Mouse (Mus musculus) T-helper 2 cell (primary cell): ENCODE measurements around the gene Riox1.
"Not testable (repeated sequence)": the region's sequence is repeated elsewhere in the genome, so short reads cannot be mapped to it uniquely, and the experiment has no call there.

Experiments used
- in situ Hi-C: fragments of 300-600 bp; cut with MboI, MseI; formaldehyde crosslinking; loops from one replicate; pipeline ENCODE4 v1.15.1; 2025; ENCODE audit warnings: high pct_unique_total_duplicates

Riox1 gene

DNA sequence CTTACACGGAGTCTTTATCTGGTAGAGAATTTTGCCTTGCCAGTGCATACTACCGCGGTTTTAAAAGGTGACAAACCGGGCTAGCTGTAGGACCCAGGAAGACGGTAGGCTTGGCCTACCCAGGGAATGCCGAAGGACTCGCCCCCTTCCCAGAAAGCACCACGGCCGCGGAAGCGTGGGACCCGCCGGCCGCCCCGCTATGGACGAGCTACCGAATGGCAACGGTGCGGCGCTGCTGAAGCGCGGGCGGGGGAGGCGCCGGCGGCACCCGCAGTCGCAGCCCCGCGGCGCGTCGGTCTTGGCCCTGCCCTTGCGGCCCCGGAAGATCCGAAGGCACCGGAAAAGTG, at the start of gene Riox1:
Gene Riox1 (plus strand): TSS at position 116 of the 347 bp plus-strand sequence.
- in situ Hi-C loops: no loop called here

GRCm38 (mm10) chr12:83910451-83910850, 40.0 kb upstream of the Riox1 start:
- in situ Hi-C loops: no loop called here

- in situ Hi-C loops: no loop called here
Observed at GRCm38 (mm10) chr12:83914202-83914740, 36.1 kb upstream of the Riox1 start.

DNA sequence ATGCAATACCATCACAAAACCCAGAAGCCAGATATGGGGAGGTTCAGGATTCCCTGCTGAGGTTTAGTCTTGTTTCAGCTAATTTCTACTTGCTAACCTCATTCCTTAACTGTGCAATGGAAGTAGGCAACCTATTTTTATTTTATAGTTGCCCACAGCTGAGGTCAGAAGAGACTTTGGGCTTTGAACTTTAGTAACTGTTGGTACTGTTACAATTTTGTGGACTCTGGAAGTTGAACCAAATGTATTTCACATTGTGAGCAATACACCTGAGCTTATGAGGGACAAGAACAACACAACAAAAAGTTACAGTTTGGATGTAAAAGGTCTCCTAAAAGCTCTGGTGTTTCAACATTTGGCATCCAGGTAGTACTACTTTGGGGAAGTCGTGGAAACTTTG, 35.6 kb upstream of the Riox1 start:
- in situ Hi-C loops: no loop called here

DNA sequence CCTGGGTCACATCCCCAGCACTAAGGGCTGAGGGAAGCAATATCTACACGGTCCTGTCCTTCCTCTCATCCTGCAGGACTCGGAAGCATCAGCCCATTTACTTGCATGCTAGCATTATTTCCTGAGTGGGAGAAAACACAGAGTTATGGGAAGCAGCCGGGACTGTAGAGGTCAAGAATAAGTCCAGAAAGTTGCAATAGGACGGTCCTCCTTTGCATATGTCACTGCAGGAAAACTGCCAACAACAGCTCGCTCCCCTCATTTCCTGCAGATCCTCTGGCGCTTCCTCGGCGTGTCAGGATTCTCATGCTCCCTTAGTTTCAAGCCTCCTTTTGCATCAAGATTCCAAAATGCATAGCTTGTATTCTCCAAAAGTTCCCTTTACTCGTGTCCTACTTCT, 33.5 kb upstream of the Riox1 start:
- in situ Hi-C loops: no loop called here

DNA sequence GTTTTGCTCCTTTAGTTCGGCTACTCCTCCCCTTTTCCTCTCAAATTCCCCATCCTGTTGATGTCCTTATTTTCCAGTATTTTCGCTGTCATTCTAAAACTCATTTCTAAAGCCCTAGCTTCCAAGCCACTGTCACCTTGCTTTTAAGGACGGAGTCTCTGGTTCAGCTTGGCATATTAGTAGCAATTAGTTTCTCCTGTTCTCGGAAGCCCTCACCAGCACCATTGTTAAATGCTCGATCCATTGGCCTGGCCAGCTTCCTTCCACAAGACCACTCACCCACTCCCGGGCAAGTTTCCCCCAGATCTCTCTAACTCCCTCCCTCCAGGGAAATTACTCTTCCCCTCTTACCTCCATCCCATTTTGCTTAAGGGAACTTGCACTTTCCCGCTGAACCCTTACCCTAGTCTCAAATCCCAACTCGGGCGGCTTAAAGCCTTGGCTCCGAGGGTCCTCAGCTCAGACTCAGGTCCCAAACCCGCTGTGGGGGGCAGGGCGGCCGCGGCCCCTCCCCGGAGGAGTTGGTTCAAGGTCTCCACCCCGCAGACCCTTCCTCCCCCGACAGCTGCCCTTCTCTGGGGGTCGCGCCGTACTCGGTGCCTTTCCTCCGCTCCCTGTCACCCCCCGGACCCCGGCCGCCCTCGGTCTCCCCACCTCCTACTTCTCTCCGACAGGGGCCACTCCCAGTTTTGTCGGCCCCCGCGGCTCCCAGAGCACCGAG, 29.5 kb upstream of the Riox1 start:
- in situ Hi-C loops: no loop called here

GRCm38 (mm10) chr12:83921535-83922381, 28.6 kb upstream of the Riox1 start, which contains the start of gene Numb:
Numb (minus strand) TSS chr12:83921934.
- in situ Hi-C loops: no loop called here

DNA sequence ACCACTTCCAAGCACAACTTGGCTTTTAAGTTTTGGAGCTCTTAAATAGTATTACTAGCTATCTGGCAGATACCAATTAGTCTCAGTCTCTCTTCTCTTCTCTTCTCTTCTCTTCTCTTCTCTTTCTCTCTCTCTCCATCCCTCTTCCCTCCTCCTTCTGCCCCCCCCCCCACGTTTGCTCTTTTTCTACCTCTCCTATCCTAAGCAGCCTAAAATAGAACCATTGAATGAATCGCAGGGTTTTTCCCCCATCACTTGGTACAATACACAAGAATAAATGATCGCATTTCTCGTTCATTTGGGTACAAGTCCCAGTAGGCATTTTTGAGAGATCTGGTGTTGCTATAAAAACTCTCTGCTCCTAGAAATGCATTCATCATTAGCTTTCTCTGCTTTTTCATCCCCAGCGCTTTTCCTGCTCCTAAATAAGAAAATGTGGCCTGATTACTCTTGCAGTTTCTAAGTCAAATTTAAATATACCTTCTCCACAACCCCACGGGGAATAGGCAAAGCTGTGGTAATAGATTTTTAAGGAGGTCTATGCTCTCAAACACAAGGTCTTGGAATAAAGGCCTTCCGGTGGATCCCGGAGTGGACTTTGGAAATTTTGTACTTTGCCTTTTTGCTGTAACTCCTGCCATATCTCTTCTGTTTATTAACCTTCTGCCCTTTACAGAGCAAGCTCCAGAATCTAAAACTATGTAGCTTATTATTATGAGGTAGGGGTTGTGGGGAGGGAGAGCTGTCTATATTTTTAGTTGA, 27.5 kb upstream of the Riox1 start:
- in situ Hi-C loops: no loop called here

DNA sequence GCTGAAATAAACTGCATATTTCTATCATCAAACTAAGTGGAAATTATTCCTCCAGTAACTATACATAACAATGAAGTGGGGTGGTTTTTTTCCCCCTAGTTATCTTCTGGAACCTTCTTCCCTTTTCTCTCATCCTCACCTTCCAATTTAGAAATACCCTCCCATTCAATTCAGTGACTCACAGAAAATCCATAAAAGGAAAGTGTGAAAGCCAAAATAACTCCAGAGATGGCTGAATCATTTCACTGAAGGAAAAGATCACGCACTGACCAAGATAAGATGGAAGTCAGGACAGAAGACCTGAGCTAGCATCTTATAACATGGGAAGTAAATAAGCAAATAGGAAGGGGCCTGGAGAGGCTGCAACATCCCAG, 26.9 kb upstream of the Riox1 start:
- in situ Hi-C loops: no loop called here

DNA sequence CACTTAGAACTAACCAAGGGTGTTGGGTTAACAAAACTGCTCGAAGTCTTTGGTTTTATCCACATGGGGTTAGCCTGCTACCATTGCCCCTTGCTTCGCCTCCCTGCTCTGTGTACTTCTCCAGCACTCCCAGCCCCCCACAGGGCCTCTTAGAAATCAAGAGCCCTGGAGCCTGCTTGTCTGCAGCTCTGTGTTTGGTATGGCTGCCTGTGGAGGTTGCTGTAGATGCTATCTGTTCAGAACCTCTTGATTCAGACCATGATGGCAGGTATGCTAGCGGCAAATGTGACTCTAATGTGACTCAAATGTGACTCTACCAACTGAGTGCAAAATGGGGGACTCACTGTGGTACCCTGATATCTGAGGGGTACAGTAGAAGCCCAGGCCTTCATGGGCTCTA, 26.1 kb upstream of the Riox1 start:
- in situ Hi-C loops: no loop called here

DNA sequence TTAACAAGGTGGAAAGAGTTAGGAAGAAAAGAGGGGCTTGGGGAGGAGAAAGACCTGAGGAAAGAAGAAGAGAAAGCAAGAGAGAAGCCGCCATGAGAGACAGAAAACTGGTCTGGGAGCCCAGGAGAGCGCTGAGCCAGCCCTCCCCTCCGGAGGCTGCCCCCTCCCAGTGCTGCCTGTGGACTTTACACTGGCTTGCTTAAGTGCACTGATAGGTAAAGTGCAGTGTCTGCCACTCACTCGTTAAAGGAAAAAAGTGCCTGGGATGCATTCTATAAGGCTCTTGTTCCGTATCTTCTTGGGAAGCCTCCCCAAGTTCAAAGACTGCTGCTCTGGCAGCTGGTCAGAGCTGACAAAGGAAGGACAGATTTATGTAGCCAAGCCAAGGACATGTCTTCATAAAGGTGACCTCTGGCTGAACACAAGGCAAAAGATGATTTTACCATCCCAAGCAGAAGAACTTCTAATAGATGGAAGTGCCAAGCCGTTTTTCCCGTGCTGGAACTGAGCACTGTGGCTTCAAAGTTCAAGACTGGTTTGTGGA, 25.2 kb upstream of the Riox1 start:
- in situ Hi-C loops: no loop called here

- in situ Hi-C loops: no loop called here
Observed at GRCm38 (mm10) chr12:83926061-83926460, 24.3 kb upstream of the Riox1 start.

DNA sequence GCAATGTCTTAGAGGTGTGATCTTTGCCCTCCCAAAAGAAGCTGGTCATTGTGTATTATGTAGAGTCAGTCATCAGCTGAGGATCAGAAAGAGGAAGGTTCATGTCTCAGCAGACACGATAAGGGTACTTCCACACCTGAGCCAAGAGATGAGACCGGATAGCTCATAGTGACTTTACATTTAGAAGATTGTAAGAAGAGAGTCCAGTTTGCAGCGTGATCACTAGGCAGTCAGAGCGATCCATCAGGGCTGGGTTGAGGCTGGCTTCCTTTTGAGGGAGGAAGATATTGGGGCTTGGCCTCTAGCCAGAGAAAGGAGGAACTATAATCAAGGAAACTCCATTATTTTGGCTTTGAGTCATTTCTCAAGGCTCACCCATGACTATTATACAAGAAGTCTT, 22.7 kb upstream of the Riox1 start:
- in situ Hi-C loops: no loop called here

GRCm38 (mm10) chr12:83929186-83929804, 21.1 kb upstream of the Riox1 start:
- in situ Hi-C loops: no loop called here

DNA sequence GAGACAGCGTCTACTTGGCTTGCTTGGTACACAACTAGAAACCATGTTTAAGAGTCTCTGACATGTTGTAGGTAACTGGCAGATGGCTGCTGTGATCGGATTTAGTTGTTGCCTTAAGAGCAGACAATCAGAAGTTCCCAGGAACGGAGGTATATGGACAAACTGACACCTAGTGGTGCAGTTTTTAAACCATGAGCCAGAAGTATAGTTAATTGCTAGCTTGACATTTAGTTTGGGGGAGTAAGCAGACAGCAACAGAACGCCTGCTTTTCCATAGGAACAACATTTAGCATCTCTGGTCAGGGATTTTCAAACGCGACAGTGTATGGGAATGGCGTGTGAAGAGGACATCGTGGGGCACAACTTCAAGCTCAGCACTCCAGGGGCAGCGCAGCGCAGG, 12.8 kb upstream of the Riox1 start:
- in situ Hi-C loops: no loop called here

DNA sequence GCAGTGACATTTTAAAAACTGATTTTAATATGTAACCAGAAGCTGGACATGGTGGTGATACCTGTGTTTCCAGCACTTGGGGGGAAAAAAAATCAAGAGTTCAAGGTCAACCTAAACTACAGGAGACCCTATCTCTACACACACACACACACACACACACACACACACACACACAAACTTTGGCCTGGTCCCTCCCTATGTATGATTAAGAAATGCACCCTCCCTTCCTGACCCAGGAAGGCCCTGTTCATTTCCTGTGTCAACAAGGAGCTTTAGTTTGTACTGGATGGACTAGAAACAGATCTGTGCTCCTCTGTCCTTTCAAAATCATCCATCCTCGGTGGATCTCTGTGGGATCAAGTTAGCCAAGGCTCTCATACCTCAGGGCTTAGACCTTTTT, 11.8 kb upstream of the Riox1 start:
- in situ Hi-C loops: not testable (repeated sequence)

DNA sequence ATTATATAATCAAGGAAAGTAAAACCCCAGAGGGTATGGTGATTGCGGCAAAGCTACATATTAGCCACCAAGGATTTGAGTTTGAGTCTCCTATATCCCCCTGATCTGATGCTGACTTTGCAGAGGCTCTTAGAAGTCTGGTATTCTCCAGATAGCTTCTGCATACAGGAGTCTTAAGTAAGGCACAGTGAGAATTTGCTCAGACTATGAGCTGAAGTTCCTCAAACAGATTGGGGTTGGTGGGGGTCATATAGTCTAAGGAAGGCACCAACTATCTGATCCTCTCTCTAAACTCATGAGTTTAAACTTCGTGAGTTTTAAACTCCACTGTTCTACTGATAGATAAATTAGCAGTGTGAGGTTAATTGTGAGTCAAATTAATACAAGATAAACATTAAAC, 11.1 kb upstream of the Riox1 start:
- in situ Hi-C loops: no loop called here

GRCm38 (mm10) chr12:83940031-83940430, 10.4 kb upstream of the Riox1 start:
- in situ Hi-C loops: no loop called here

DNA sequence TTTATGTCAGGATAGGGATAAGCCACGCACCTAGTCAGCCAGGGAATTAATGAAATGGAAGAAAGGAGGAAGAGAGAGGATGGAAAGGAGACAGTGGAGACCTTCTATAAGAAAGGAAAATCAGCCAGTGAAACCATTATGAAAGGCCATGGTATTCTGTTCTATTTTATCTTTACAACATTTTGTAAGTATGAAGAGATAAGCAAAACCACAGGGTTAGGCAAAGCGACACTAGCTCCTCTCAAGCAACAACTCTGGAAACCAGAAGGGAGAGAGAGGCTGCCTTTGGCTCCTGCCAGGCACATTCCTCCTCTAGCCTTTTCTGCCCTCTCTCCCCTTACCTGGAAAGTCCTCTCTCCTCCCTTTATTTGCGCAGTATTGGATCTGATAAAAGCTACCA, 8.5 kb upstream of the Riox1 start:
- in situ Hi-C loops: no loop called here

DNA sequence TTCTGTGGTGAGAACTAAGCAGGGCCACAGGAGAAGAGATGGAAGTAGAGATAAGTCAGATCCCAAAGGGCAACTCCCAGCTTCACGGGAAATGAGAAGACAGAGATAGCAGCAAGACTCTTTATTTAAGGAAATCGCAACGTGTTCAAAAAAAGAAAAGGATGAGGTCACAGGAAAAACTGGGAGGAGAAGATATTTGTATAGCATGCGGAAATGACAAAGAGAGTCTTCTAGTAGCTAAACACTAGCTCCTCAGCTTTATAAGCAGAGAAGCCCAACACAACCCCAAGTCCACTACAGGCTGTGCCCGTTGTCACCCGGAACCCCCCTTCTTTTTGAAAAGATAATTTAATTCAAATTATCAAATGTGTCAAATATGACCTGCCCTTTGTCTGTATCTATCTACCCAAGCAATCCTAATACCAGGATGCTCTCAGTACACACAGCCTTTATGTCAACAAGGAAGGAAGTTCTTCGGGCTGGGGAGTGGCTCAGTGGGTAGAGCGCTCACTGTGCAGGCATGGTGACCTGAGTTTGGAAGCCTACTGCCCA, 3.1 kb upstream of the Riox1 start:
- in situ Hi-C loops: no loop called here

GRCm38 (mm10) chr12:83949043-83949442, 1.4 kb upstream of the Riox1 start:
- in situ Hi-C loops: no loop called here
